Mouse (Mus musculus) layer of hippocampus, adult 11-12 months (tissue): ENCODE measurements at regions not wholly inside any gene's neighbourhood (a gene's known extent, or its start where the extent isn't known, plus 50 kb on each side); places are given as distances from the start of the nearest gene placed in this dataset.
"Not testable (repeated sequence)": the region's sequence is repeated elsewhere in the genome, so short reads cannot be mapped to it uniquely, and the experiment has no call there.

Experiments used
- DNase-seq: peaks from one replicate; pipeline ENCODE4 v3.0.0; 2022; ENCODE audit warnings: low spot score

DNA sequence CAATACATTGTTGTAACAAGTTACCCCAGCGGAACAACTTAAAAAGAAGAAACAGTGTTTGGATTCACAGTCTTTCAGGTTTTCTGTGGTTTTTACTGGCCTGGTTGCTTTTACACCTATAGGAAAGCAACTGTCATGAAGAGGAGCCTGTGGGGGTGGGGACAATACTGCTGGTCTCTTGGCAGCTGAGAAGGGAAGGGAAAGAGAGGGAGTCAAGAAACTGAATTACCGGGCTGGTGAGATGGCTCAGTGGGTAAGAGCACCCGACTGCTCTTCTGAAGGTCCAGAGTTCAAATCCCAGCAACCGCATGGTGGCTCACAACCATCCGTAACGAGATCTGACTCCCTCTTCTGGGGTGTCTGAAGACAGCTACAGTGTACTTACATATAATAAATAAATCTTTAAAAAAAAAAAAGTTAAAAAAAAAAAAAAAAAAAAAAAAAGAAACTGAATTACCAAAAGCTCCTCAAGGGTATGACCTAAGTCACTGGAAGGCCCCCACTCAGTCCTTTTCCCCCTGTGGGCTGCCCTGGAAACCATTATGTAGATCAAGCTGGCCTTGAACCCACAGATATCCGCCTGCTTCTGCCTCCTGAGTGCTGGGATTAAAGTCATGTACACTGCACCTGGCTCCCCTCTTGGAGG, 114.3 kb upstream of the Nebl start:
- DNase-seq = not testable (repeated sequence)

DNA sequence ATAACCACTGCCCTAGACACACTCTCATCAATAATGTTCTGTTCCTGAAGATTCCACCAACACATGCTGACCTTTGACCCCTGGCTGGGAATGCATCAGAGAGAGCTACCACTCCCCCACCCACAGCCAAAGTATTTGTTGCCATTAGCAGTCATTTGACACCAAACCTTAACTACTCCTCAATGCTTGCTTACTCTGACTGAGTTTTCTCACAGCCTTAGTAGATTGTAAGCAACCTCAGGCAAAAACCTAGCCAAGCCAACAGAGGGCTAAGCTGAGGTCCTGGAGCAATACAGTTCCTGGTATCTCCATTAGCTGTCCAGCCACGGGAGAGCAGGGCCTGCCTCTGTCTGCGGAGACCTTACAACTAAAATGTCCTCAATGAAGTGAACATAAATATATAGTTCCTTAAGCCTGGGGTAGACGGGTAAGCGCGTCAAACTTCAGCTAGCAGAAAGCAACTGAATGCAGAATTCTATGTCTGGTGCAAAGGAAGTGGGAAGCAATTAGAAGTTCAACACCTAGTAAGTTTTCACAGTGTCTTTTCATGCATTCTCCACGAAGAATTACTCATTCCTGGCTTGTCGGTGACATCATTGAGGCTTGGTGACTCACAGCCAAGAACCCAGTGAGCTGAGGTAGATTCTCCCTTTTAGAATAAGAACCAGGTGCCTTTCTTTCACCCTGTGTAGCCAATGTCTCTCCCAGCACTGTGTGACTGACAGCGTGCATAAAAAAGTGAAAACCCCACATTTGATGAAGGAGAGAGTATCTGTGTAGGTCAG, 113.6 kb upstream of the Nebl start:
- no peak for DNase-seq

DNA sequence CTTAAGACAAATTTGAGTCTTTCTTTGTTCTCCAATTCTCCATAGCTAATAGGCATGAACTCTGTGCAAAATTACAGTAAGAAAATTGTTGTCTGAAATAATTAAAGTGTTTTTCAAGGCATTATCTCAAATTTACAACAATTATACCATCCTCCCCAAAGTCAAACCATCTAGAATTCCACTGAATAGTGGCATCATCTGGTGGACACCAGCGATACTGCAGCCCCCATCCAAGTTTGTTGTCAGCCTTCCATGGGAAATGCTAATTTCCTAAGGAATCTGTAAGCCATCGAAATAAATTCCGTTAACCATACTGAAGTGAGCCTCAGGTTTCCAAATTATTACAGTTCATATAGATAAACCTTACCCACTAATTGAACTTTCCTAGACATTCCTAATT, 110.7 kb upstream of the Nebl start:
- DNase-seq = peak; percentile 47

DNA sequence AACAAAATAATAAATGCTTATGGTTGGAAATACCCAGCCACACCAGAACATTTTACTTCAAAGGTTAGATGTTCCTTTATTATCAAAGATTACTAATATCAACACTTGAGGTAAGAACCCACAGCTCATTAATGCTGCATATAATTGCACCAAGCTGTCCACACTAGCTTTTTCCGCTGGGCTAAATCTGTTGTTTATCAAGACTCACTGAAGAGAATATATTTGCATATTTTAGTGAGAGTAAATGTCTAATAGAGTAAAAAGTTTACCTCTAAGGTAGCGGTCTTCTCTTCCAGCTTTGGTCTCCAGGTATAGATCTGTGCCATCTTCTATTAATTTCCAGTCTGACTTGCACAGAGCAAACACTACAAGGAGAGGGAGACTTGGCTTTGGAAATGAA, 110.3 kb upstream of the Nebl start:
- no peak for DNase-seq

DNA sequence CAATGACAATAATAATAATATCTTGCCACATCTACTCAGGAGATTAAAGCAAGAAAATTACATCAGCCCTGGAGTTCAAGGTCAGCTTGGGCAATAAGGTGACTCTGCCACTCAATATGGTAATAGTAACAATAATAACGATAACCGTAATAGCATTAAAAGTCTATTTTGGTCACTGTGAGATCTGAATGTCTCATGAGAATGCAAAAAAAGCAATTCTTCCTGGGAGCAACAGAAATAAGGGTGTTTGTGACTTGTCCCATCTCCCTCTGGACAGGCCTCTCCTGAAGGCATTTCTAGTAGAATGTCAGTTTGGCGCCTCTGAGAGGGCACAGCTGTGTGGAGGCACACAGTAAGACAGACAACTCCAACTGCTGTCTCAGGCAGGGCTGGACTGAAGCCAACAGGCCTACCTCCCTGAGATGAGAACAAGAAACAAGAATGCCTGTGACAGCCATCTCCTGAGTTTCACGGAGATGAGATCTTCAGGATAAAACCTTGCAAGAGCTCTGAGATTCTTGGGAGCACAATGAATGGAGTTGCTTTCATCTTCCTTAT, 109.8 kb upstream of the Nebl start:
- DNase-seq = no peak

DNA sequence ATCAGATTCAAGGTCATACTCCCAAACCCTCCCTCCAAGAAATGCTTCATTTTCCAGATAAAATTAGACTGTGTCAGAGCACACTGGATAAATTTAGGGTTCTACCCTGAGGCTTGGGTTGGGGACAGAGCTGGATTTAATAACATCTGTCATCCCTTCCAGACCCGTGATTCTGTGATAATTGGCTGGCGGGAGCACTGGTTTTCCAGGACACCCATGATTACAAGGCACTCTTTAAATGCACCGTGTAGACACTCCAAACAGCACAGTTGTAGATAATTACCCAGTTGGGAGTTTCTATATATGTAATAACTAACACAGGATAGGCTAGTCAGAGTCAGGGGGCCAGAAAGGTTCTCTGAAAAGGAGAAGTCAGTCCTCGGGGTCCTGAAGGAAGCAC, 108.4 kb upstream of the Nebl start:
- no peak for DNase-seq

DNA sequence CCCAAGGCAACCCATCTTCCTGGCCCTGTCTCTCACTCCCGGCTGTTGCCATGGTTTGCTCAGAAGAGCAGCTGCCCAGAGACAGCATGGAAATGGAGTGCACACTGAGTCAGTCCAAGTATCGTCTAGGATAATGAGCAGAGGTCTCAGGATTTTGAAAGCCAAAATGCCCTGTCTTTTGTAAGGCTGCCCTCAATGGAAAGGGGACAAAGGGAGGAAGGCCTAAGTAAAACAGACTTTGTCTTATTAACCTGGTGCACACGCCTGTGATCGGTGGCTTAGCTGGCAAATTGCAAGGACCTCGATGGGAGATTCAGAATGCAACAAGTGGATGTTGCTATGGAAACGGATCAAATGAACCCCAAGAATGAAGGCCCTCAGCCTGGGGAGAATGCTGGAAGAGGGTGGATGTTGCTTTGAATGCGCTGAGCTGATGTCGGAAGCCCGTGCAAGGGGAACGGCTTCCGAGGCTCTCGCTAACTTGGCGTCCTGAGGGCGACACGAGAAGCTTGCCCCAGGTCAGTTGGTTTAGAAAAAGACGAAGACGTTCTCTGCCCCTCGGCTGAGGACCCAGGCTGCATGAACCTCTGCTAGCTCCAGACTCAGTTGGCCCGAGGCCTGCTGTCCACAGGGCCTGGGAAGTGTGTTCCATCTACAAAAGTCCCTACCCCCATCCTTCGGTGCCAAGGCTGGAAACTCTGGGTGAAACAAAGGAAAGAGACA, 107.8 kb upstream of the Nebl start:
- DNase-seq = no peak

DNA sequence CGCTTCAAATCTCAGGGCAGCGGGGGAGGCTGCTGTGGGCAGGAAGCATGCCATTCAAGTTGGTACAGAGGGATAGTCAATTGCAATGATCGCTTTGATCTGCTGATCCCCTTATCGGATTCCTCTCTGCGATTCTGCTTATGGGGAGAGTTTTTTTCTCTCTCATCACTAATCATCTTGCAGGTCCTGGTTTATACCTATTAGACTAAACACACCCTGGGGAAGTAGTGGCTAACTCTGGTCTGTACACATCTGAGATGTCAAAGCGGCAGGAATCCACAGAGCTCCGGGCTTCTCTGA, 107.1 kb upstream of the Nebl start:
- DNase-seq = no peak

DNA sequence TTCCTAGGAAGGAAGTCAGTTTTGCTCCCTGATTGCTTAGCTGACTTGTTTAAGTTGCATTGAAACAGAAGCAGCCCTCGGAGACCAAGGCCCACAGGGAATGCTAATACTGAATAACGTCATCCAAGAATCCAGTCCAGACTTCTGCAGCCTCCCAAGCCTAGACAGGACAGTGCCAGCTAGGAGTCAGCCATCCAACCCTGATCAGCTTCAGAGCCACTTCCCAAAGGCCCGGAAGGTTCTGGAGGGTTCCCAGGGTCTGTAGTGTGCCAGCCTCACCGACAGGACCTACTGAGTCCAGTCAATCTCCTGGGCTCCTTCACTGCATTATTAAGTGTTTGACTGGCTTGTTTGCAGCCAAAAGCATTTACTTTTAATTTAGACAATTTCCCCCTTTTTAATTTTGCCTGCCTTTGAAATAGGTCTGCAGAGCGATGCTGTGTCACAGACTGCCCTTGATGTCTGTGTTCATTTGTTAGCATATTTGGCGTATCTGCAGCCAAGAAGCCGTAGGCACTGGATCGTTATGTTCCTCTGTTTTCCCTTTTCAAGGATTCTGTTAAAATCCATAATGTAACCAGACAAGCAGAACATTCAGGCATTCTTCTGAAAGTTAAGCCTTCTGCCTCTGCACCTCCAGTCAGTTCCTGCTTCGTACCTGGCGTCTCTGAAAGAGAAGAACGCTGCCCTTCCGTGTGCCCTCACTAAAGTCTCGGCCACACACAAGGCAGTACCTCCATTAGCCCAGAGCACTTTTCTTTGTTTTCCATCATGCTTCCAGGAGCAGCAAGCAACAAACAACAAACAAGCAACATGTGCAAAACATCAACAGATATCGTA, 106.5 kb upstream of the Nebl start:
- no peak for DNase-seq

DNA sequence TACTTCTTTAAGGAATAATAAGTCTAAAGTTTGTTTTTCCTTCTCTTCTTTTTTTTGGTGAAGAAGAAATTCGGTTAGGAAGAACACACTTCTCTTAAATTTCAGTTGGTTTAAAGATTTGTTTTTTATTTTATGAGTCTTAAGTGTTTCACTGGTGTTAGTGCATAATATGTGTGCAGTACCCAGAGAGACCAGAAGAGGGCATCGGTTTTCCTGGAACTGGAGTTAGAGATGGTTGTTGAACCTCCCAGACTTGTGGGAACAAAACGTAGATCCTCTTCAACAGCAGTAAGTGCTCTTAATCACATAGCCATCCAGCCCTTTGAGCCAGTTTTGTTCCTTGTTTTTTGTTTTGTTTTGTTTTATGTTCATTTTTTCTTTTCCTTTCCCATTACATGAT, 101.5 kb upstream of the Nebl start:
- no peak for DNase-seq

DNA sequence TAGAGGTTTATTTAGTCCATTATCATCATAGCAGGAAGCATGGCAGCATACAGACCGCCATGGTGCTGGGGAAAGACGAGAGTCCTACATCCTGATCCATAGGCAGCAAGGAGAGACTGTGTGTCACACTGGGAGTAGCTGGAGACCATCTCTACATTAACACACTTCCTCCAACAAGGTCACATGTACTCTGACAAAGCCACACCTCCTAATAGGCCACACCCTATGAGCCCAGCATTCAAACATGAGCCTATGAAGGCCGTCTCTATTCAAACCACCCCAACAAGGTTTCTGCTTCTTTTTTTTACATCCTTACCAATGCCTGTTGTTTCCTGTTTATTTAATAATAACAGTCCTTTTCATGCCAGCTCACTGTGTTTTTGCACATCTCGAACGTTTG, 99.0 kb upstream of the Nebl start:
- DNase-seq = no peak

DNA sequence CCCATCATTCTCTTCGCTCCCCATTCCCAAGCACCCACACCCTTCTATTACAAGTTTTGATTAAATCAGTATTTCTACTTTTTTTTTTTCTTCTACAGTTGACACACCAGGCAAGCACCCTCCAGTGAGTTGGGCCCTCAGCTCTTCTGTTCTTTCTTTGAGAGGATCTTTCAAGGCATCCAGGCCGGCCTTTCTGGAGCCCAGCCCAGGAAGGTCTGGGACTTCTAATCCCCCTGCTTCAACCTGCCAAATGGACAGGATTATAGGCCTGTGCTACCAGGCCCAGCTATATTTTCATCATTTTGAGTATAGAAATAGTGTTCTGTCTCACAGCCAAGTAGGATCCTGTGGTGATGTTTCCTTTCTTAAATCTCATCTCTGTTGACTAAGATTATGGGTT, 94.0 kb upstream of the Nebl start:
- DNase-seq = no peak

DNA sequence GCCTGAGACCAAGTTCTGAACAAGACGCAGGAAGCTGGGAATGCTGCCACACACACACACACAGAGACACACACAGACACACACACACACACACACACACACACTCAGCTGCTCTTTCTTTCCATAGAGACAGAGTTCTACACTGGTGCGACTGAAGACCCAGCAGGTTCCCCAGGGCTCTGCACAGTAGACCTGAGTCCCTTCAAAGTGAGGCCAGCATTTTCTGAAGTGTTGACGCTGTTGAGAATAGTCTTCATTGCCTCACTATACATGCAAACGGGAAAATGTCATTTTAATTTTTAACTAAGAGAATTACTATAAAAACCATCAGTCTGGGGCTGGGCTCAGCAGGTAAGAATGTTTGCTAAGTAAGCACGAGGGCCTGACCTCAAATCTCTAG, 92.9 kb upstream of the Nebl start:
- DNase-seq = no peak

DNA sequence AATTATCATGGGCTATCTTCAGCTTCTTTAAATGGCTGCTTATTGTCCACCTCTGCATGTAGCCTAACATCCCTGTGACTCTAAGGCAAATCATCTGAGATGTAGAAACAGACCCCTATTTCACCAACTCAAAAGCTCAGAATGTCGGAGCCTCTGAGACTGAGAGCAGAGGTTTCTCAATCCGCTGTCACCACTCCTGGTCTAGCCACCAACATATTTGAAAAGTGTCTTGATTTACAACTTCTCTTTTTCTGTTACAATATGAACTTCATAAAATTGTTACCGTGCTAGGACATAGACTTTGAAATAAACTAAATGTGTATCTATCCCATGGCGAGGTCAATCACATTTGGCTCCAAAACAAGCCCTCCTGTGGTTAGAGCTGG, 91.3 kb upstream of the Nebl start:
- DNase-seq = no peak

DNA sequence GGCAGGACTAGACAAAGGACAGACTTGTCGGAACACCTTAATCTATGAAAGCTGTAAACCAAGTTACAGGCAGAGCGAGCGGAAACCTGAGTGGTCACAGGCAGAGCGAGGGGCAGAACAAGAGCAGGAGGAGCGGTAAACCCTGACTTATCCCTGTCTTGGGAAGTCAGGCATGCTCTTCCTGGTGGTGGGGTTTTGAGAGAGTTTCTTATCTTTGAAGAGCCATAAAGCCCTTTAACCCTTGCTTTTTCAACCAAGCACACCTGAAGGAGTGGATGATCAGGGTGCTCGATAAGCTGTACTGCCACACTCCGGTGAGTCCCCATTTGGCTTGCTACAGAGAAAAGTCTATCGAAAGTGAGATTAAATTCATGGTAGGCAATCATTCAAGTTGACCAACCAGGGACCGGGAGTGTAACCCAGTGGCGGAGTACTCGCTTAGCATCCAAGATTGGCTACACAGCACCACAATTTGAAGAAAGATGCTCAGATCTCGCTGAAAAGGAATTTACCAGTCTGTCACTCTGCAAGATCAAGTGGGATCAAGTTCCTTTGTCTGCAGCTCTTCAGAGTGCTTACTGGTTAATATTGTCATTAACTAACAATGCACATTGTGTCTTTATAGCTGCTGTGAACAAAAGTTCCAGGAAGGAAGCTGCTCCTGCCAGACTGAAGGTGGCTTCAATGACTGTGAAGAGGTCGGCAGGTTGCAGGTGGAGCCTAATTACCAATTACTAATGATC, 90.8 kb upstream of the Nebl start:
- no peak for DNase-seq

DNA sequence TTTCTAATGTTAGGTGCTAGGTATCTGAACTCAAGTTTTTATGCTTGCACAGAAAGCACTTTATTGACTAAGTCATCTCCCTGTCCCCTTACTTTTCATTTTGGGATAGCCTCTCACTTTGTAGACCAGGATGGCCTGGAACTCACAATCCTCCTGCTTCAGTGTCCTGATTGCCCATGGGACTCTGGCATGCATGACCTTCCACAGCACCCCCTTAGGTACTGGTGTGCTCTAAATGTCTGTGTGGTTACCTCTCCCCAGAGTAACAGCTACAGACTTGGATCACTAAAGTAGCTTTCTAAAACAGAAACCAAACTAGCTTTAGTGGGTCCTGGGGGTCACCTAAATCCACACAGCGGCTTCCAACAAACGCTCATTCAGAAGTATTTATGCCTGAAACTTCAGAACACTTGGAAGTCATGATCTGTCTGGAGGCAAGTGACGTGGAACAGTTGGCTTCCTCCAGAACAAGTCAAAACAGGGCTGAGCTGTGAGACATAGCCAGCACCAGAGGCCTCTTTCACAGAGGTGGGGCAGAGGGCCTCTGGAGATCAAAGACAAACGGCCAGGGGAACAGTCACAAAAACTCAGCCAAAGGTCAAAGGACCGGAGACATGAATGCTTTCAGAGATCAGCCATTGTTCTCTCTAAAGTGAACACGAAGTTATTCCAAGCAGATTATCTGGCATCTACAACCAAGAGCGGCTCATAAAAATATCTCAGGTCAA, 80.8 kb upstream of the Nebl start:
- no peak for DNase-seq
